Mouse (Mus musculus) natural killer cell, adult 2 months (primary cell): ENCODE results near the gene Olfr145.

ENCODE experiments used
- DNase-seq, 2 experiments: peaks; one replicate each; pipeline ENCODE4 v3.0.0; 2022; ENCODE audit warnings: low spot score in 2 of 2

Olfr145 gene

GRCm38 (mm10) chr9:37896661-37897060 lies at the start of gene Olfr145:
Gene Olfr145, plus strand, starts transcription at chr9:37896724.
- DNase-seq = no peak

- no peak for DNase-seq
Measured at GRCm38 (mm10) chr9:37849267-37849666, 47.3 kb upstream of the Olfr145 start.

DNA sequence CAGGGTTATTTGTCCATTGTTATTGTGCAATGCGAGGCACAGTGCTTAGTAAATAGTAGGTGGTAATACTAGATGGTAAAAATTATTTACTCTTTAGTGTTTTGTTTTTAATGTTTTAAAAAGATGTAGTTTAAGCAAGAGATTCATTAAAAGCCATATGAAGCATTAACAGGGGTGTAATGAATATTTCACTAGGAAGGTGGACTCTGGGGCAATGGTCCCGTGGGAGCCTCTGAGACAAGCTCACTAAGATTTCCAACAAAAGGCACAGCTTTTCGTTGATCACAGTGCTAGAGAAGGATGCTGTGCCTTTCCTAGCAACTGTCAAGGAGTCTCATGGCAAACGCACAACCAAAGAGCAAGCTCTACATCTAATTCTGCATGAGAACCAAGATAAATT lies 42.6 kb upstream of the Olfr145 start, which contains the start of gene Olfr877:
TSS of gene Olfr877 (plus strand) at position 301 of the 400 bp plus-strand sequence.
- DNase-seq = no peak

GRCm38 (mm10) chr9:37863325-37863724 lies 33.2 kb upstream of the Olfr145 start:
- DNase-seq = no peak

DNA sequence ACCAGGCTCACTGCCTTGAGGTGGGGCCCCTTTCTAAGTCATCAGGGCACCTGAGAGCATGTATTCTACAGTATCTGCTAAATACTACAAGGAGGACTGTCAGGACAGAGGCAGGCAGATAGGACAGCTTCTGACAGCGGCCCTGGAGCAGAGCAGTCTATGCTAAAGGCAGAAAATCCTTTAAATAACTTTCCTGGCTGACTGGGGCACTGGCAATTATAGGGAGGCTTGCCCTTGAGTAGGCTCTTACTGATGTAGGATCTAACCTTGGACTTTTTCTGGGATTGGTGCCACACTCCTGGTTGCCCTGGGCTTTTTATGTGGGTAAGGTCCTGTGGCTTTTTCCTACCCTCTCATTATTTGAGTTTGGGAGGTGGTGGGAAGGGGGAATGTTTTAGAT lies 26.3 kb upstream of the Olfr145 start:
- DNase-seq = no peak

- no peak for DNase-seq
Measured at GRCm38 (mm10) chr9:37871097-37871496, 25.4 kb upstream of the Olfr145 start.

DNA sequence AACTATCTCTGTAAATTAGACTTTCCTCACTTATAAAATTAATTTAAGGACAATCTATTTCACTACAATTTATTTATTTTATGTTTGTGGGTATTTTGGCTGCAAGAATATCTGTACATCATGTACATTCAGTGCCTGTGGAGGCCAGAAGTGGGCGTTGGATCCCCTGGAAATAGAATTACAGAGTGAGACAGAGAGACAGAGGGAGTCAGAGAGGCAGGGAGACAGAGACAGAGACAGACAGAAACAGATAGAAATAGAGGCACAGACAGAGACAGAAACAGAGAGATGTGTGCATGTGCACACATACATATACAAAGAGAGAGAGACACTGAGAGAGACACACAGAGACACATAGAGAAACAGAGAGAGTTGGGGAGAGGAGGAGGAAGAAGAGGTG lies 25.0 kb upstream of the Olfr145 start:
- no peak for DNase-seq

DNA sequence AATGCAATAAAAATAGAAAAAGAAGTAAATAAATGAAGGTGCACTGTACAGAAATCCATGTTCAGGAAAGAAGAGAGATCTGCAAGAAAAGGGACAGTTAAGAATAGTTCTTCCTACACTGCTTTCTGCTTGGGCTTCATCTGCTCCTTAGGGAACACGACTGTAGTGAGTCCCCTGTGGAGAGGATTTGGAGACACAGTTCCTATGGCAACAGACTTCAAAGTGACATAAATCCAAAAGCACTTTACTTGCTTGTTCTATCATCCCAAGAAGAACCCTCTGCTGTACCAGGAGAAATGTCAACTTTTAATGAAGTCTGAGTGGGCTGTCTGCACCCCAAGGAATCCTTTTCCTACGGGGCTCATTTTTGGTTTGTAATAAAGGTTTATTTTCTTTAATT lies 5.6 kb upstream of the Olfr145 start:
- no peak for DNase-seq

- no peak for DNase-seq
Measured at GRCm38 (mm10) chr9:37905555-37905954, 9.0 kb downstream of the Olfr145 start.

- DNase-seq = no peak
Measured at GRCm38 (mm10) chr9:37917540-37917939, 21.0 kb downstream of the Olfr145 start, which contains the start of gene Olfr878. Gene Olfr878, plus strand, starts transcription at chr9:37917840.

GRCm38 (mm10) chr9:37918018-37918417 lies 21.5 kb downstream of the Olfr145 start:
- no peak for DNase-seq

- DNase-seq = no peak
Measured at GRCm38 (mm10) chr9:37924194-37924593, 27.7 kb downstream of the Olfr145 start.

DNA sequence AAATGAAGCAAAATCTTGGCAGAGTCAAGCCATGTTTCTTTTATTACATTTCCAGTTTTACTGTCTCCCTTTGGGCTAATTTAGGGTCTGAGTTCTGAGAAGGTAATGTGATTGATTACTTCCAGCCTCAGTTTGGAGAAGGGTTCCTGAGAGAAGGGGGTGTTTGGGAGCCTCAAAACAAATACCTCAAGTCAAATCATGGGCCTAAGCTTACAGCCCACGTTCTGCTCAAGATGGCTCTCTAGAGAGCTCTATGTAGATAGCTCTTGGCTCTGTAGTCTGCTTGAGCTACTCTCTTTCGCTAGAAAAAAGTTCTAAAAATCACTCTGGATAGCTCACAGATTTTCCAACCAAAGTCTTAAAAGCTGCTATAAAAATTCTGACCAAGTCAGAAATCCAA lies 28.9 kb downstream of the Olfr145 start:
- no peak for DNase-seq

GRCm38 (mm10) chr9:37926019-37927013 lies 29.8 kb downstream of the Olfr145 start:
- DNase-seq = no peak

DNA sequence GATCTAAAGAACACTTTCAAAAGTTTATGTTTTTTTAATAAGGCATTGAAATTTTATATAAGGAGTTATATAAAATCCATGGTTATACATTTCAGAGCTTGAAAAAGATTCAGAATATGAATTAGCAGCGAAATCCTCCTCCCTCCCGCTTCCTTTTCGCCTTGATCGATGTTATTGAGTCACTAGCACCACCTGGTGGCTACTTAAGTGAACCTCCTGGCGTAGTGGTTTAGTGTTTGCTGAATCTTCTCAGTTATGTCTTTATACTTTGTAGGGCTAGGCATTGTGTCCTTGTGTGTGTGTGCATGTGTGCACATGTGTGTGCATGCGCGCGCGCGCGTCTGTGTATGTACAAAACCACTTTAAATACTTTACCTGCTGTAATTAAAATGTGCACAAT lies 36.0 kb downstream of the Olfr145 start:
- DNase-seq = no peak

DNA sequence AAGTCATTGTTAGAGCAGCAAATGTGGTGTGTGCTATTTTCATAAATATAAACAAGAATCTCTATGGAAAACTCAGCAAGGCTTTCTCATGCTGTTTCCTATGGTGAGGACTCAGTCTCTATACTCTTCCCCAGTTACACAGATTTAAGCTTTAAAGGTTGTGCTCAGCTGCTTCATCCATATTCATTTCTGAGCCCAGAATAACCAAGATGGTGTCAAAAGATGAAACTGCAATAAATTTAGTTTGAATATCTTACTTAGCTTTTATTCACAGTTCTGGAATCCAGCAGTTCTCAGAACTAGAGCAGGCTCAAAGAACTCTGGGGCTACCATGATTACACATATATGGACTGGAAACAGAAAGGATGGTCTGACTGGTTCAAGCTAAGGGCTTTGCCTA lies 37.6 kb downstream of the Olfr145 start:
- no peak for DNase-seq

DNA sequence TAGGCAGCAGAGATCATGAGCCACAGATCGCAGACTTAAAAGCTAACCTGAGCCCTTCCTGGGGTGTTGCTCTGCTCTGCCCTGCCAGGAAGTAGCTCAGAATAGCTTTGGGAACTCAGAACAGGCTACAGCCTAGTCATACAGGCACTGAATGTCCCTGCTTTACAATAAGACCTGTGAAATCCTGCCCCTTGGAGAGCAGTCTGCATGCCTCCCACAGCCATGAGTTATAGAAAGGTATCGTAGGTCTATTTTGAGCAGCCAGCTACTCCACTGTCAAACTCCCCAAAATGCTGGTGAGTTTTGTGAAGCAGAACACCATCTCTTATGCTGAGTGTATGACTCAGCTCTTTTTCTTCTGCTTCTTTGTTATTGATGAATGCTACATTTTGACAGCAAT lies 44.6 kb downstream of the Olfr145 start:
- DNase-seq = no peak
